Mouse (Mus musculus): ENCODE measurements around the gene Crebbp. TPM values are rescaled to one million over a fixed set of nuclear protein-coding genes. Genes with fewer than 3 reads are reported as not detected.

Crebbp gene
- polyA plus RNA-seq, 1 experiment from 2014 or later: 43.4 TPM

- Histone ChIP-seq H3K9me3 (ENCODE audit: control insufficient read depth, low read length) (0 out of 2 replicates have a peak, but pooled peaks cover 5% of the 10 kb centered on the region), H3K9ac (ENCODE audit: low read length) (no peak overlapping the region), H3K27me3 (replicated peaks; ENCODE audit: control insufficient read depth, insufficient read depth, low read length) (no peaks in the 10 kb centered on the region), H3K27ac (ENCODE audit: low read depth) (no peak overlapping the region), H3K4me2 (ENCODE audit: low read length) (no peak overlapping the region), H3K4me3 (ENCODE audit: low read depth, low read length) (no peak overlapping the region), H3K36me3 (ENCODE audit: control insufficient read depth, insufficient read depth, low read length) (peaks cover 34% of the 10 kb centered on the region), H3K4me1 (replicated peaks; ENCODE audit: control insufficient read depth, insufficient read depth, low read length) (no peaks in the 10 kb centered on the region)
- DNase-seq (ENCODE audit: low spot score) (no peak), ATAC-seq (replicated peaks; ENCODE audit: low FRiP score, low TSS enrichment, low read depth) (no peak)
- 98% methylated on average over 3 of the region's 3 CpGs for WGBS
Measured at GRCm38 (mm10) chr16:4175134-4175533, 38.7 kb downstream of the Crebbp start.

- peaks cover 13% of the 10 kb centered on the region for H3K36me3 ChIP-seq (ENCODE audit: control insufficient read depth, insufficient read depth, low read length)
- WGBS: 88% methylated on average over 3 of the region's 3 CpGs
- no peak overlapping the region for H3K4me3 ChIP-seq (ENCODE audit: low read depth, low read length)
- H3K27ac ChIP-seq (ENCODE audit: low read depth): no peak overlapping the region
- H3K9ac ChIP-seq (ENCODE audit: low read length): no peak overlapping the region
- no peaks in the 10 kb centered on the region for H3K27me3 ChIP-seq (replicated peaks; ENCODE audit: control insufficient read depth, insufficient read depth, low read length)
- H3K9me3 ChIP-seq (ENCODE audit: control insufficient read depth, low read length): no peaks in the 10 kb centered on the region
- DNase-seq (ENCODE audit: low spot score): no peak
- H3K4me1 ChIP-seq (replicated peaks; ENCODE audit: control insufficient read depth, insufficient read depth, low read length): no peaks in the 10 kb centered on the region
- ATAC-seq (replicated peaks; ENCODE audit: low FRiP score, low TSS enrichment, low read depth): no peak
- no peak overlapping the region for H3K4me2 ChIP-seq (ENCODE audit: low read length)
Measured at GRCm38 (mm10) chr16:4169530-4169929, 44.3 kb downstream of the Crebbp start.

- Histone ChIP-seq H3K36me3 (ENCODE audit: control insufficient read depth, insufficient read depth, low read length) (peaks cover 13% of the 10 kb centered on the region), H3K9me3 (ENCODE audit: control insufficient read depth, low read length) (no peaks in the 10 kb centered on the region), H3K27ac (ENCODE audit: low read depth) (no peak overlapping the region), H3K27me3 (replicated peaks; ENCODE audit: control insufficient read depth, insufficient read depth, low read length) (no peaks in the 10 kb centered on the region), H3K9ac (ENCODE audit: low read length) (no peak overlapping the region), H3K4me3 (ENCODE audit: low read depth, low read length) (no peak overlapping the region), H3K4me2 (ENCODE audit: low read length) (no peak overlapping the region), H3K4me1 (replicated peaks; ENCODE audit: control insufficient read depth, insufficient read depth, low read length) (no peaks in the 10 kb centered on the region)
- DNase-seq (ENCODE audit: low spot score): no peak
- WGBS: 100% methylated on average over 1 of the region's 1 CpGs
- no peak for ATAC-seq (replicated peaks; ENCODE audit: low FRiP score, low TSS enrichment, low read depth)
Measured at GRCm38 (mm10) chr16:4168476-4168875, 45.3 kb downstream of the Crebbp start.

- Histone ChIP-seq H3K9me3 (ENCODE audit: control insufficient read depth, low read length) (no peaks in the 10 kb centered on the region), H3K9ac (ENCODE audit: low read length) (no peak overlapping the region), H3K4me1 (replicated peaks; ENCODE audit: control insufficient read depth, insufficient read depth, low read length) (0 out of 2 replicates have a peak, but pooled peaks cover 11% of the 10 kb centered on the region), H3K36me3 (ENCODE audit: control insufficient read depth, insufficient read depth, low read length) (no peaks in the 10 kb centered on the region), H3K4me2 (ENCODE audit: low read length) (no peak overlapping the region), H3K4me3 (ENCODE audit: low read depth, low read length) (no peak overlapping the region), H3K27ac (ENCODE audit: low read depth) (no peak overlapping the region), H3K27me3 (replicated peaks; ENCODE audit: control insufficient read depth, insufficient read depth, low read length) (no peaks in the 10 kb centered on the region)
- no peak for ATAC-seq (replicated peaks; ENCODE audit: low FRiP score, low TSS enrichment, low read depth)
- DNase-seq (ENCODE audit: low spot score): no peak
Measured at GRCm38 (mm10) chr16:4160898-4161247, 52.9 kb downstream of the Crebbp start.

- no peaks in the 10 kb centered on the region for H3K27me3 ChIP-seq (replicated peaks; ENCODE audit: control insufficient read depth, insufficient read depth, low read length)
- H3K4me1 ChIP-seq (replicated peaks; ENCODE audit: control insufficient read depth, insufficient read depth, low read length): 0 out of 2 replicates have a peak, but pooled peaks cover 11% of the 10 kb centered on the region
- WGBS: 81% methylated on average over 4 of the region's 4 CpGs
- no peak overlapping the region for H3K9ac ChIP-seq (ENCODE audit: low read length)
- no peaks in the 10 kb centered on the region for H3K36me3 ChIP-seq (ENCODE audit: control insufficient read depth, insufficient read depth, low read length)
- H3K27ac ChIP-seq (ENCODE audit: low read depth): no peak overlapping the region
- no peak for ATAC-seq (replicated peaks; ENCODE audit: low FRiP score, low TSS enrichment, low read depth)
- H3K4me2 ChIP-seq (ENCODE audit: low read length): no peak overlapping the region
- H3K9me3 ChIP-seq (ENCODE audit: control insufficient read depth, low read length): no peaks in the 10 kb centered on the region
- no peak overlapping the region for H3K4me3 ChIP-seq (ENCODE audit: low read depth, low read length)
- DNase-seq (ENCODE audit: low spot score): no peak
Measured at GRCm38 (mm10) chr16:4160246-4160897, 53.4 kb downstream of the Crebbp start.

GRCm38 (mm10) chr16:4153121-4153520 is 60.7 kb downstream of the Crebbp start:
- Histone ChIP-seq H3K27ac (ENCODE audit: low read depth) (no peak overlapping the region), H3K9ac (ENCODE audit: low read length) (no peak overlapping the region), H3K9me3 (ENCODE audit: control insufficient read depth, low read length) (no peaks in the 10 kb centered on the region), H3K4me2 (ENCODE audit: low read length) (no peak overlapping the region), H3K4me3 (ENCODE audit: low read depth, low read length) (no peak overlapping the region), H3K4me1 (replicated peaks; ENCODE audit: control insufficient read depth, insufficient read depth, low read length) (no peaks in the 10 kb centered on the region), H3K27me3 (replicated peaks; ENCODE audit: control insufficient read depth, insufficient read depth, low read length) (no peaks in the 10 kb centered on the region), H3K36me3 (ENCODE audit: control insufficient read depth, insufficient read depth, low read length) (peaks cover 32% of the 10 kb centered on the region)
- ATAC-seq (replicated peaks; ENCODE audit: low FRiP score, low TSS enrichment, low read depth) (no peak), DNase-seq (ENCODE audit: low spot score) (no peak)
- WGBS: 100% methylated on average over 1 of the region's 1 CpGs

GRCm38 (mm10) chr16:4138541-4138940 is 75.3 kb downstream of the Crebbp start:
- 81% methylated on average over 6 of the region's 6 CpGs for WGBS
- no peaks in the 10 kb centered on the region for H3K4me1 ChIP-seq (replicated peaks; ENCODE audit: control insufficient read depth, insufficient read depth, low read length)
- ATAC-seq (replicated peaks; ENCODE audit: low FRiP score, low TSS enrichment, low read depth) (no peak), DNase-seq (ENCODE audit: low spot score) (no peak)
- H3K27me3 ChIP-seq (replicated peaks; ENCODE audit: control insufficient read depth, insufficient read depth, low read length): no peaks in the 10 kb centered on the region
- H3K9me3 ChIP-seq (ENCODE audit: control insufficient read depth, low read length): no peaks in the 10 kb centered on the region
- H3K27ac ChIP-seq (ENCODE audit: low read depth): no peak overlapping the region
- H3K4me3 ChIP-seq (ENCODE audit: low read depth, low read length): no peak overlapping the region
- H3K36me3 ChIP-seq (ENCODE audit: control insufficient read depth, insufficient read depth, low read length): peaks cover 45% of the 10 kb centered on the region
- H3K9ac ChIP-seq (ENCODE audit: low read length): no peak overlapping the region
- no peak overlapping the region for H3K4me2 ChIP-seq (ENCODE audit: low read length)

- DNase-seq (ENCODE audit: low spot score) (no peak), ATAC-seq (replicated peaks; ENCODE audit: low FRiP score, low TSS enrichment, low read depth) (no peak)
- H3K9ac ChIP-seq (ENCODE audit: low read length): no peak overlapping the region
- H3K9me3 ChIP-seq (ENCODE audit: control insufficient read depth, low read length): no peaks in the 10 kb centered on the region
- H3K36me3 ChIP-seq (ENCODE audit: control insufficient read depth, insufficient read depth, low read length): peaks cover 53% of the 10 kb centered on the region
- WGBS: 91% methylated on average over 1 of the region's 1 CpGs
- no peak overlapping the region for H3K27ac ChIP-seq (ENCODE audit: low read depth)
- H3K4me1 ChIP-seq (replicated peaks; ENCODE audit: control insufficient read depth, insufficient read depth, low read length): no peaks in the 10 kb centered on the region
- H3K4me2 ChIP-seq (ENCODE audit: low read length): no peak overlapping the region
- no peaks in the 10 kb centered on the region for H3K27me3 ChIP-seq (replicated peaks; ENCODE audit: control insufficient read depth, insufficient read depth, low read length)
- no peak overlapping the region for H3K4me3 ChIP-seq (ENCODE audit: low read depth, low read length)
Measured at GRCm38 (mm10) chr16:4133754-4134153, 80.0 kb downstream of the Crebbp start.

GRCm38 (mm10) chr16:4128894-4129293 is 84.9 kb downstream of the Crebbp start:
- H3K4me2 ChIP-seq (ENCODE audit: low read length): no peak overlapping the region
- H3K9ac ChIP-seq (ENCODE audit: low read length): no peak overlapping the region
- ATAC-seq (replicated peaks; ENCODE audit: low FRiP score, low TSS enrichment, low read depth) (no peak), DNase-seq (ENCODE audit: low spot score) (no peak)
- no peaks in the 10 kb centered on the region for H3K4me1 ChIP-seq (replicated peaks; ENCODE audit: control insufficient read depth, insufficient read depth, low read length)
- no peak overlapping the region for H3K27ac ChIP-seq (ENCODE audit: low read depth)
- H3K36me3 ChIP-seq (ENCODE audit: control insufficient read depth, insufficient read depth, low read length): peaks cover 58% of the 10 kb centered on the region
- no peaks in the 10 kb centered on the region for H3K9me3 ChIP-seq (ENCODE audit: control insufficient read depth, low read length)
- no peaks in the 10 kb centered on the region for H3K27me3 ChIP-seq (replicated peaks; ENCODE audit: control insufficient read depth, insufficient read depth, low read length)
- WGBS: 91% methylated on average over 1 of the region's 1 CpGs
- H3K4me3 ChIP-seq (ENCODE audit: low read depth, low read length): no peak overlapping the region

All from intestine, embryonic 14.5 days (tissue).